Mouse (Mus musculus) retina, embryonic 14.5 days (tissue): Measurements from ENCODE around the gene Cd83.

Experiments
- DNase-seq: peaks from one replicate; pipeline ENCODE4 v3.0.0-alpha.2; 2015; ENCODE audit warnings: low spot score

Cd83 gene

DNA sequence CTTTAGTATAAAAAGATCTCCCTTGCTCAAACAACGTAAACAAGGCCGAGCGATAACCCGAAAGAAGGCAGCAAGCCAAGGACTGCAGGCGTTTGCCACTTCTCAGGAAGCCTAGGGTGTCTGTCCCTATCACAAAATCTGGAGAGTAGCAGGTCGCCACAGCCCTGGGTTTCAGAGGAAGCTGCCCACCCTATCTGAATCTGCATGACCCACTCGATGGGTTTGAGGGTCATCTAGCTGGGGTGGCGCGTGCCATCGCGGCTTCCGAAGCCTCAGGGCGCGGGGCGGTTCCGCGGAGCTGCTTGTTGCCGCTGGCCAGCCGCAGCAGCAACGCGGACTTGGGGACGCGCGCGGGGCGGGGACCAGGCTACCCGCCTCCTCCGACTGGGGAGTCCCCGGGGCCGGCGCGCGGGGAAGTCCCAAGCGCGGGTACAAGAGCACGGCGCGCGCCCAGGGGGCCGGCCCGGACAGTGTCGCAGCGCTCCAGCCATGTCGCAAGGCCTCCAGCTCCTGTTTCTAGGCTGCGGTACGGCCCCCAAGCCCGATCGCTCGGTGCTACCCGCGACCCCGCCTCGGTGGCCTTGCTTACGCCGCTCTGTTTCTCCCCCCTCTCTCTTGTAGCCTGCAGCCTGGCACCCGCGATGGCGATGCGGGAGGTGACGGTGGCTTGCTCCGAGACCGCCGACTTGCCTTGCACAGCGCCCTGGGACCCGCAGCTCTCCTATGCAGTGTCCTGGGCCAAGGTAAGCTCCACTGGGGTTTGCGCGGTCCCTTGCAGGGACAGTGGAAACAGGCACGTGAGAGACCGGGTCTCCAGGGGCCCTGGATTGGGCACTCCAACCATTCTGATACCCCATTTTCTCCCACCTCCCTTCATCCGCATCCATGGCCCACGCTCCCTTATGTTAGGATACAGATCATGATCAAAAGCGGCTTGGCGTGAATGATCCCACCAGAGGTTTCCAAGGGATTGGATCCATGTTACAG is at the start of gene Cd83:
Gene Cd83 (plus strand): TSS at position 51 of the 987 bp plus-strand sequence.
- peak; percentile 70 for DNase-seq

GRCm38 (mm10) chr13:43739598-43740275 is 44.8 kb upstream of the Cd83 start:
- DNase-seq: peak; percentile 95

GRCm38 (mm10) chr13:43740276-43740608 is 44.3 kb upstream of the Cd83 start:
- no peak for DNase-seq

DNA sequence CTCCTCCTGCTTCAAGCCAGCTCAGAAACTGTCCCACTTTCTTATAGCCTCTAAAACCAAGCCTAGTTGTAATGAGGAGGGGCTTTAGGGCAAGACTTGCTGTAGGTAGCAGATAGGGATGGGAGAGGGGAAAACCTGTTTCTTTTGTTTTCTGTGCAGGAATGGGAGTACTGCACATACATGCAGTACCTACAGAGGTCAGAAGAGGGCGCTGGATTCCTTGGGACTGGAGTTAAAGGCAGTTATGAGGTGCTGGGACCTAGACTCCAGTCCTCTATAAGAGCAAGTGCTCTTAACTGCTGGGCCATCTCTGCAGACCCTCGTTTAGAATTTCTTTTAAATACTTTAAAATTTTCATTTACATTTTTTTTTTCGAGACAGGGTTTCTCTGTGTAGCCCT is 41.9 kb upstream of the Cd83 start:
- no peak for DNase-seq

- DNase-seq: no peak
Observed at GRCm38 (mm10) chr13:43744259-43744658, 40.3 kb upstream of the Cd83 start.

- DNase-seq: no peak
Observed at GRCm38 (mm10) chr13:43750301-43750700, 34.3 kb upstream of the Cd83 start.

DNA sequence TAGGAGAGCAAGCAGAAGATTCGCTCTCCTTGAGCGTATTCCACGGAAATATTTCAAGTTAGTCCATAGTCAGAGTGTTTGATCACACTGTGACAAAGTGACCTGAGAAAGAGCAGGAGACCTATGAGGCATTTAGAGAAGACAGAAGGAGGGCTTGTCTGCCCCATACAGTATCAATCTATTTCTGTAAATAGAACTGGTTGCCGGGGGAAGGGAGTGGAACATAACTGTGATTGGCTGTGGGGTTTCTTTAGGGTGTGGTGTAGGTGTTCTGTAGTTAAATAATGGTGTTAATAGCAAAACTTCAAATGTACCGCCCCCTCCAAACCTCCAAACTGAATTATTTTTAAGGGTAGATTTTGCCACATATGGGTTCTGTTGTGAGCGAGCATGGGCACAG is 33.6 kb upstream of the Cd83 start:
- no peak for DNase-seq

- no peak for DNase-seq
Observed at GRCm38 (mm10) chr13:43752407-43752806, 32.2 kb upstream of the Cd83 start.

GRCm38 (mm10) chr13:43753652-43754051 is 30.9 kb upstream of the Cd83 start:
- DNase-seq: no peak

DNA sequence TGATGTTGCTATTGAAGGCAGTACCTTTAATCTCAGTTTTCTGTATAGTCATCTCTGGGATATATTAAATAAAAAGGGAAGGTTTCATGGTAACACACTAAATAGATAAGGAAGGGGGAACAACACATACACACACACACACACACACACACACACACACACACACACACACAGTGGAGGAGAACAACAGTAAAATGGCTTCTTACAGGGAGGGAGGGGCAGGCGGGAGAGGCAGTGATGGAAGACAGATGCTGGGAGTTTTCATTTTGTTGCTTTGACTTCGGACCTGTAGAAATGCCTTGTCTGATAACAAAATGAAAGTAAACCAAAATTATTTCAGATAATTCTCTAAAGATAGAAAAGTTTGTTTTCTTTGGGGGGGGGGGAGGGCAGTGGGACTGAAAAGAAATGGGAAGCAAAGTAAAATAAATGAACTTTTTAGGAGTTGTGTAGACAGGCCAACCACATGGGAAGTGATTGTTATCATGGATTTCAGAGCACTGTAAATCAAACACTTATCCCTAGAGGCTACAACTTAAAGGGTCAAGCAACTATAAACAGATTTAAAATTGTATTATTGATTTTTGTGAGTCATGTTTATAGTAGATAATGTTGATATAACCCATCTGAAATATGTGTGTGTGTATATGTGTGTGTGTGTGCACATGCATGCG is 30.0 kb upstream of the Cd83 start:
- DNase-seq: no peak

DNA sequence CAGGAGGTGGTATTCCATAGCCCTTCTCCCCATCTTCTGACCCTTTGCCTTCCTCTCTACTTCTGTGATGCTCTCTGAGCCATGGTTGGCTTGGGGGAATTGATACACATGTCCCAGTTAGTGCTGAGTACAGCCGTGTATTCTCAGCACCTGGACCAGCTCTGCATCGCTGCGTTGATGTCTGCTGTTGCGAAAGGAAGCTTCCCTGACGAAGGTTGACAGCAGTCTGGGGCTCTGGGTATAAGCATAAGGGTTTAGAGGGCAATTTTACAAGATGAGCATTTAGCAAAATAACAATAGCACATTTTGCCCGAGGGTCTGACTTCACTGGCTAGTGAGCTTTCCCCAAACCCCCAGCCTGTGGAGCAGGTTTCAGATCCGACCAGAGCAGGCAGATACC is 29.0 kb upstream of the Cd83 start:
- no peak for DNase-seq

GRCm38 (mm10) chr13:43761156-43761855 is 23.3 kb upstream of the Cd83 start:
- no peak for DNase-seq

GRCm38 (mm10) chr13:43762901-43763300 is 21.7 kb upstream of the Cd83 start:
- DNase-seq: no peak

GRCm38 (mm10) chr13:43763301-43763994 is 21.1 kb upstream of the Cd83 start:
- no peak for DNase-seq

GRCm38 (mm10) chr13:43763995-43764579 is 20.5 kb upstream of the Cd83 start:
- no peak for DNase-seq

- no peak for DNase-seq
Observed at GRCm38 (mm10) chr13:43765293-43765814, 19.2 kb upstream of the Cd83 start.

DNA sequence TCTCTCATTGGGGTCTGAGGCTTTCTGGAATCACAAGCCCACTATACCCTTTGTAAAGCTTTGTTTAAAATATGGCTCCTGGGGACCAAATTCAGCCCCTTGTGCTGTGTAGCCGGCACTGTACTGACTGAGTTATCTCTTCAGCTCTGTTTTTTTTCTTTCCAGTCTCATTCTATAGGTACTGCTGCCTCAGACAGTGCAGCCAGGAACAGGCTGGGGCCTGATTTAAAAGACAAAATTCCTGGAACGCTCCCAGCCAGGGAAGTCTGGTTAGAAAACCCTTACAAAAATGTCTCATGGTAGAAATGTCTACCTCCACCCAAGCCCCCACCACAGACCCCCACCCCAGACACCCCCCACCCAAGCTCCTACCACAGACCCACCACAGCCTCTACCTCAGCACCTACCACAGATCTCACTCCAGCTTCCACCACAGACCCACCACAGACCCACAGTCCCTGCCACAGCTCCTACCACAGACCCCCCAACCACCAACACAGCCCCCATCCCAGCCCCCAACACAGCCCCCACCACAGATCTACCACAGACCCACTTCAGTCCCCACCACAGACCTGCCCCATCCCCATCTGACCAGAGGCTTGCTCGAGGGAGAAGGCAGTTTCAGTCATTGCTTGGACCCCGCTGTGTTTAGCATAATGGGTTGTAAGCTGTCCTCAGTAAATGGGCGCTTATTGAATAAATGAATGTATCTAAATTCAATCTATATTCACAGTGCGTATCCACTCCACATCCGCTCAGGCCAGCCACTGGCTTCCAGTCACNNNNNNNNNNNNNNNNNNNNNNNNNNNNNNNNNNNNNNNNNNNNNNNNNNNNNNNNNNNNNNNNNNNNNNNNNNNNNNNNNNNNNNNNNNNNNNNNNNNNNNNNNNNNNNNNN is 17.5 kb upstream of the Cd83 start:
- DNase-seq: no peak

DNA sequence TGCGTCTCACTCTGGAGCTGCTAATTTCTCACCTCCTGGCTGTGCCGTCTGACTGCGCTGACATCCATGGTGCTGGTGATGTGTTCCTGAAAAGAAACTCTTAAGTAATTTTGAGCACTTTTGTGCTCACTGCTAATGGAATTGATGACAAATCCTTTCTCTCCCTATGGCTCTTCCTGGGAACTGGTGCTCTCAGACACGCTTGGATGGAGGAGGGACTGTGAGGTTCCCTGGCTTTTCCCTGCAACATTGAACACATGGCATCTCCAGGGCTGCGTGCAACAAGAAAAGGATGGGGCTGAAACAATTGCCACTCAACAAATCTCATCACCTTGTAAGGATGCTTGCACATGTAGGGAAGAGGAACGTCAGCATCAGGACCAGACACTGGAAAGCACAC is 11.6 kb upstream of the Cd83 start:
- no peak for DNase-seq

DNA sequence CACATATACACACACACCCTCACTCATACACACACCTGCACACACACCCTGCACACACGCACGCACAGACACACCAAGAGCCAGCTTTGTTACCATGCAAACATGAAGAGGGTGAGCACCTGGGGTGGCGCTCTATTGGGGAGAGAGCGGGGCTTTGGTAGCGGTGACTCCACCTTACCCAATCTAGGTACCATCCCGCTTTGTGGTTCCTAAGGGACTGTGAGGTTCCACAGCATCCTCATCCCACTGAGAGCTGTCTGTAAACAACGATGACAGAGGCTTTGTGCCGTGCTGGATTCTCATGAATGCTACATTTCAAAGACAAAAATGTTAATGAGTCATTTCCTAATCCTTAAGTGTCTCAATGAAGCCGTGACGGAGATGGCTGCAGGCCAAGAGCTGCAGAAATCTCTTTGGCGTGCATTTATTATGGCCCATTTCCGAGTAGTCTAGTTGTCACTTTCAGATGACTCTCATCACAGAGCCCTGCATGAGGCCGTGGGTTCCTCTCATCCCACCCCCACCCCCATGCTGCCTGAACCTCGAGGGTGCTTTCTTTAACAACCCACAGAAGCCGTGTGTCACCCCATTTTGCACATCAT is 10.5 kb upstream of the Cd83 start:
- DNase-seq: no peak
